In genomic region chr3:109431285-109431684, GRCm38 (mm10) we compare ENCODE assay signal across 19 mouse cellular contexts.
DNase-seq lines count a peak whose midpoint lies in the region; ATAC-seq and TF ChIP-seq lines count a peak whose summit lies in the region.
"Had no signal": no experiment of that assay in that cellular context is flagged by ENCODE, and none has a peak within 500 bp of the region (broad histone marks: within the 10 kb centered on the region; RNA-seq: fewer than 3 reads in every experiment).

No protein-coding gene starts in this region.

- TF ChIP-seq CTCF in lung, postnatal 0 days (IDR thresholded peaks at IDR 0.05), result no peak

- H3K27ac ChIP-seq in lung, postnatal 0 days (ENCODE audit: low read length), result no peak overlapping the region
- H3K27ac ChIP-seq in kidney, embryonic 16.5 days (ENCODE audit: low read length), result no peak overlapping the region
- H3K27ac ChIP-seq: gastrocnemius, adult 2 months; kidney, embryonic 15.5 days; liver, embryonic 12.5 days; stomach, postnatal 0 days had no signal

- H3K4me3 ChIP-seq in lung, postnatal 0 days (ENCODE audit: low read depth, low read length), result no peak overlapping the region
- H3K4me3 ChIP-seq in kidney, embryonic 16.5 days (ENCODE audit: low read length), result no peak overlapping the region
- H3K4me3 ChIP-seq: gastrocnemius, adult 2 months; kidney, embryonic 15.5 days; liver, embryonic 12.5 days; myocyte had no signal

- H3K9ac ChIP-seq in lung, postnatal 0 days (replicated peaks; ENCODE audit: low read depth), result no peak overlapping the region
- no peak overlapping the region for H3K9ac ChIP-seq in kidney, embryonic 16.5 days (replicated peaks; ENCODE audit: low read length)
- H3K9ac ChIP-seq: kidney, embryonic 15.5 days; liver, embryonic 12.5 days had no signal

- H3K4me2 ChIP-seq in lung, postnatal 0 days (replicated peaks; ENCODE audit: low read depth, low read length), result no peak overlapping the region
- no peak overlapping the region for H3K4me2 ChIP-seq in kidney, embryonic 16.5 days (replicated peaks; ENCODE audit: low read depth, low read length)
- H3K4me2 ChIP-seq: heart, embryonic 11.5 days; kidney, embryonic 15.5 days; liver, embryonic 12.5 days had no signal

- H3K36me3 ChIP-seq in lung, postnatal 0 days (ENCODE audit: insufficient read depth, low read length), result no peaks in the 10 kb centered on the region
- H3K36me3 ChIP-seq in kidney, embryonic 16.5 days (ENCODE audit: insufficient read depth, low read length), result no peaks in the 10 kb centered on the region
- H3K36me3 ChIP-seq: kidney, embryonic 15.5 days; liver, embryonic 12.5 days had no signal

- no peaks in the 10 kb centered on the region for H3K4me1 ChIP-seq in lung, postnatal 0 days (ENCODE audit: insufficient read depth, low read depth, low read length)
- no peaks in the 10 kb centered on the region for H3K4me1 ChIP-seq in kidney, embryonic 16.5 days (ENCODE audit: insufficient read depth, low read length)
- H3K4me1 ChIP-seq: kidney, embryonic 15.5 days; liver, embryonic 12.5 days had no signal

- no peaks in the 10 kb centered on the region for H3K27me3 ChIP-seq in lung, postnatal 0 days (replicated peaks; ENCODE audit: insufficient read depth, low read length)
- no peaks in the 10 kb centered on the region for H3K27me3 ChIP-seq in kidney, embryonic 16.5 days (ENCODE audit: insufficient read depth, low read length)
- H3K27me3 ChIP-seq: kidney, embryonic 15.5 days; liver, embryonic 12.5 days had no signal

- 55% methylated on average over 1 of the region's 1 CpGs for WGBS in lung, postnatal 0 days
- WGBS in kidney, embryonic 16.5 days, result 60% methylated on average over 1 of the region's 1 CpGs

- H3K9me3 ChIP-seq in lung, postnatal 0 days (ENCODE audit: low read length), result no peaks in the 10 kb centered on the region
- no peaks in the 10 kb centered on the region for H3K9me3 ChIP-seq in kidney, embryonic 16.5 days (ENCODE audit: low read length)
- H3K9me3 ChIP-seq: kidney, embryonic 15.5 days; liver, embryonic 12.5 days had no signal

- no peak for TF ChIP-seq EP300 in lung, postnatal 0 days (IDR thresholded peaks at IDR 0.05)

- DNase-seq in frontal cortex, postnatal 36 days (ENCODE audit: low spot score in 2 of 2), result no peak
- peak; percentile 7 for DNase-seq in lung, postnatal 0 days (ENCODE audit: low spot score)
- no peak for DNase-seq in lung, postnatal 10 days
- DNase-seq in adipocyte (ENCODE audit: low spot score), result peak; percentile 72
- DNase-seq in forelimb bud, embryonic 11.5 days (ENCODE audit: low read depth, low spot score), result peak; percentile 17
- no peak for DNase-seq in heart, adult 11 months
- DNase-seq: cerebellum, adult 11-12 months; gastrocnemius, adult 2 months; heart, postnatal 36 days; lung, postnatal 14 days; thymus, postnatal 25 days had no signal

- peak; percentile 94 for ATAC-seq in frontal cortex, adult (ENCODE audit: low TSS enrichment)
- no peak for ATAC-seq in lung, postnatal 0 days
- no peak for ATAC-seq in kidney, embryonic 16.5 days (ENCODE audit: low FRiP score, low TSS enrichment)
- ATAC-seq: activated CD4-positive, CD25-positive, alpha-beta regulatory T cell, adult 4 months; liver, embryonic 12.5 days had no signal

Comparison
In these comparisons a context has a peak if more than half of its experiments do, and no peak if none do; other contexts are left out.
1. DNase-seq: peak in lung, postnatal 0 days (single experiment), adipocyte (single experiment) and forelimb bud, embryonic 11.5 days (single experiment); none in frontal cortex, postnatal 36 days (0 of 2), lung, postnatal 10 days (single experiment) and heart, adult 11 months (single experiment).